24 mouse cellular contexts compared by ENCODE assay signal in genomic region chr4:154352246-154352645, GRCm38 (mm10). TPM values are rescaled to one million over a fixed set of nuclear protein-coding genes. Genes with fewer than 3 reads are reported as not detected.
"Had no signal": no experiment of that assay in that cellular context is flagged by ENCODE, and none has a peak within 500 bp of the region (broad histone marks: within the 10 kb centered on the region; RNA-seq: fewer than 3 reads in every experiment).

No protein-coding gene starts in this region.

- H3K36me3 ChIP-seq: intestine, embryonic 15.5 days; kidney, embryonic 15.5 days; midbrain, embryonic 13.5 days; neural tube, embryonic 12.5 days; neural tube, embryonic 15.5 days; stomach, embryonic 15.5 days had no signal

- H3K9me3 ChIP-seq: intestine, embryonic 15.5 days; kidney, embryonic 15.5 days; limb, embryonic 12.5 days; limb, embryonic 15.5 days; megakaryocyte, embryonic 14.5 days; midbrain, embryonic 10.5 days; midbrain, embryonic 13.5 days; neural tube, embryonic 12.5 days; neural tube, embryonic 15.5 days; stomach, embryonic 15.5 days had no signal

- H3K4me2 ChIP-seq: intestine, embryonic 15.5 days; kidney, embryonic 15.5 days; limb, embryonic 12.5 days; limb, embryonic 15.5 days; liver, embryonic 11.5 days; midbrain, embryonic 13.5 days; neural tube, embryonic 12.5 days; neural tube, embryonic 15.5 days; stomach, embryonic 15.5 days had no signal

- H3K4me3 ChIP-seq: intestine, embryonic 15.5 days; kidney, embryonic 15.5 days; limb, embryonic 12.5 days; limb, embryonic 15.5 days; megakaryocyte, embryonic 14.5 days; midbrain, embryonic 10.5 days; midbrain, embryonic 13.5 days; neural tube, embryonic 12.5 days; neural tube, embryonic 15.5 days; stomach, embryonic 15.5 days had no signal

- H3K9ac ChIP-seq: intestine, embryonic 15.5 days; kidney, embryonic 15.5 days; limb, embryonic 12.5 days; limb, embryonic 15.5 days; liver, embryonic 14.5 days; liver, postnatal 0 days; midbrain, embryonic 13.5 days; neural tube, embryonic 12.5 days; neural tube, embryonic 15.5 days; stomach, embryonic 15.5 days had no signal

- ATAC-seq: intestine, embryonic 15.5 days; liver, postnatal 0 days; midbrain, embryonic 13.5 days had no signal

- H3K27ac ChIP-seq: intestine, embryonic 15.5 days; kidney, embryonic 15.5 days; limb, embryonic 12.5 days; limb, embryonic 15.5 days; liver, embryonic 14.5 days; macrophage; midbrain, embryonic 10.5 days; midbrain, embryonic 13.5 days; neural tube, embryonic 12.5 days; neural tube, embryonic 15.5 days; stomach, embryonic 15.5 days had no signal

- H3K27me3 ChIP-seq: limb, embryonic 15.5 days had no signal

- H3K4me1 ChIP-seq: megakaryocyte, embryonic 14.5 days had no signal

- DNase-seq: kidney, adult 11 months; kidney, adult 8-10 months; kidney, postnatal 14 days; kidney, postnatal 4 days; left cerebral cortex, postnatal 4 days; liver, postnatal 0 days; right cerebral cortex, adult 18-20 months; right cerebral cortex, postnatal 14 days; spleen, adult 18-20 months; thymus, postnatal 25 days had no signal

RNA-seq across cellular contexts. Expression of gene B230104I21Rik, which starts 16.3 kb away (rescaled TPM):
- polyA plus RNA-seq: intestine, embryonic 15.5 days; kidney, embryonic 15.5 days; limb, embryonic 15.5 days; liver, embryonic 11.5 days; liver, embryonic 14.5 days; liver, postnatal 0 days; macrophage; midbrain, embryonic 10.5 days; midbrain, embryonic 13.5 days; neural tube, embryonic 12.5 days; neural tube, embryonic 15.5 days; stomach, embryonic 15.5 days; thymus, postnatal 0 days had no signal

RNA-seq across cellular contexts. Expression of gene Arhgef16, which starts 50.8 kb away (rescaled TPM):
- polyA plus RNA-seq: macrophage had no signal
